Mouse (Mus musculus) heart, postnatal 4 days (tissue): ENCODE data around the gene Psg19. TPM values are rescaled to one million over a fixed set of nuclear protein-coding genes. Genes with fewer than 3 reads are reported as not detected.

ENCODE experiments used
- total RNA-seq, 2 experiments: library from RNA; stranded (reverse); gene quantifications; 2 replicates each; pipeline ENCODE4 v1.2.3; 2021

The Psg19 gene
- total RNA-seq, 2 experiments from 2014 or later: not detected

Other genes starting within 250 kb of the Psg19 start
- gene Psg27, start 231.2 kb downstream of the Psg19 start, total RNA-seq: not detected
- not detected for gene Psg23, start 182.0 kb downstream of the Psg19 start, total RNA-seq
- not detected for gene Psg21, start 141.8 kb downstream of the Psg19 start, total RNA-seq
- not detected for gene Psg20, start 112.3 kb downstream of the Psg19 start, total RNA-seq
- not detected for gene Psg22, start 80.4 kb downstream of the Psg19 start, total RNA-seq
- gene Psg17, start 23.1 kb upstream of the Psg19 start, total RNA-seq: not detected
- gene Mill2, start 41.4 kb upstream of the Psg19 start, total RNA-seq: 1 to 10 TPM; 2.8 to 3.5 TPM
- 1 to 10 TPM; 1.1 to 2.0 TPM for gene Pglyrp1, start 72.8 kb upstream of the Psg19 start, total RNA-seq
- 10 to 100 TPM; 11.9 to 14.9 TPM for gene Ccdc61, start 111.9 kb upstream of the Psg19 start, total RNA-seq
- gene Nova2, start 127.4 kb upstream of the Psg19 start, total RNA-seq: 1 to 10 TPM; 8.6 to 9.1 TPM
- gene Nanos2, start 188.9 kb upstream of the Psg19 start, total RNA-seq: under 1 TPM in 1 of 2 experiments, not detected in 1; 0.23 TPM
- gene Mypop, start 192.7 kb upstream of the Psg19 start, total RNA-seq: 1 to 10 TPM; 1.4 to 1.5 TPM
- gene Irf2bp1, start 205.5 kb upstream of the Psg19 start, total RNA-seq: 10 to 100 TPM; 27.3 to 32.3 TPM
- gene Foxa3, start 225.0 kb upstream of the Psg19 start, total RNA-seq: not detected
- 10 to 100 TPM; 57.3 to 62.5 TPM for gene Sympk, start 225.9 kb upstream of the Psg19 start, total RNA-seq